Mouse (Mus musculus): ENCODE data around the gene Ankrd42. TPM values are rescaled to one million over a fixed set of nuclear protein-coding genes. Genes with fewer than 3 reads are reported as not detected.

The Ankrd42 gene
- total RNA-seq, 2 experiments from 2014 or later, result 18.6 to 19.8 TPM

DNA sequence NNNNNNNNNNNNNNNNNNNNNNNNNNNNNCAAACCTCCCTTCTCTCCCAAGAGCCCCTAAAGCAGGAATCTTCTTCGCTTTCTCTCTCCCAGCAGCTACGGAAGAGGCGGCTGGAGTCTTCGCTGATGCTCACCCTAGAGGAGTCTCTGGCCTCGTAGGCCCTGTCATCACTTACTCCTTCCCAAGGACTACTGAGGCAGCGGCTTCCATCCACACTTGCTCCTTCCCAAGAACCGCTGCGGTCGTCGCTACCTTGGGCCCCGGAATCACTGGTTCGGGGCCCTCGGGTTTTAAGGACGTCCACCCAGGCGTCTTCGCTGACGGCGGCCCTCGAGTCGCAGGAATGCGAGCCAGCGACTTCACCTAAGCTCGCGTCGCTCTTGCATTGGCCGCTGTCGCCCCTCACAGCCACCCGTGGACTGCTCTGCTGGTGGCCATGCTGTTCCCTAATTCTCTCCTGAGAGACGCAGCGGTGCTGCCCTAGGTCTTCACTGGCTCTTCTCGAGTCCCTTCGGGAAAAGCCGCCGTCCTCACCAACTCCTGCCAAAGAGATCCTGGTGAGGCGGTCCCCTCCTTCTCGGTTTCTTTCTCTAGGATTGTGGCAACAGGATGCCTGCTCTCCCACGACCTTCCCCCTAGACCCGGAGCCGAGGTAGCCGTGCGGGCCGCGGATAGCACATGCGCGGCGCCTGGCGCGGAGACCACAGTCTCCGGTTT lies 489 bp downstream of the Ankrd42 start:
- no peak for TF ChIP-seq CTCF (conservative IDR thresholded peaks at IDR 0.05)
- no peak for DNase-seq (ENCODE audit: low spot score in 2 of 2)
- H3K27ac ChIP-seq, result peak overlapping the region; percentile 98

DNA sequence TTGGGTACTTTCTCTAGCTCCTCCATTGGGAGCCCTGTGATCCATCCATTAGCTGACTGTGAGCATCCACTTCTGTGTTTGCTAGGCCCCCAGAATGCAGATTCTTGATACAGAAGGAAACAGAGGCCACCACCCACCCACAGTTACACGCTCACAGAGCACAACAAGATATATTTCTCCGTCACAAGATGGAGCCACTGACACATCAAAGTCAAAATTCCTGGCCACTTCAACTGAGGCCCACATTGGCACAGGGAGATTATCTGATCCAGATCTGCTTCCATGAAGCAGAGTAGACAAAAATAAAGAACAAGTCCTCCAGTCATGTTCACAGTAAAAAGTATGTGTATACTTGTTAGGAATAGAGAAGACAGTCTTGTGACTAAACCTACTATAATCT lies 6.8 kb downstream of the Ankrd42 start:
- Histone ChIP-seq H3K27ac (no peak overlapping the region), H3K4me3 (no peak overlapping the region)
- peak; percentile 73 for TF ChIP-seq CTCF (conservative IDR thresholded peaks at IDR 0.05)
- DNase-seq (ENCODE audit: low spot score in 2 of 2), result peak; percentile 22 to 49

More for the DNA sequence above, 489 bp downstream of the Ankrd42 start:
- peak overlapping the region; percentile 75 for H3K4me3 ChIP-seq

DNA sequence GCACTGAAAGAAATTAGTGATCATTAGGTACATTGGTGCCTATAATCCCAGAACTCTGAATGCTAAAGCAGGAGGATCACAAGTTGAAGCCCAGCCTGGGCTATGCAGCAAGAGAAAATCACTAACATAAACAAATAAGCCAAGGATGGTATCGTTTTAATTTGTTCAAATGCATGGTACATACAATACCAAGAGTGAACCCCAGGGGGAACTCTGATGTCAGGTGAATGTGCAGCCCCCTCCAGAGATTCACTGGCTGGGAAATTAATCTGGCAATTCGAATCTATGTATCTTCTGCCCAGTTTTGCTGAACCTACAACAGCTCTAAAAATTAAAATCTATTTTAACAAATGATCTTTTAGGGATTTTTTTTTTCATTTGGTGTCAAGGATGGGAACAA lies 12.5 kb downstream of the Ankrd42 start:
- no peak overlapping the region for H3K4me3 ChIP-seq
- no peak overlapping the region for H3K27ac ChIP-seq
- no peak for DNase-seq (ENCODE audit: low spot score in 2 of 2)
- peak; percentile 68 for TF ChIP-seq CTCF (conservative IDR thresholded peaks at IDR 0.05)

DNA sequence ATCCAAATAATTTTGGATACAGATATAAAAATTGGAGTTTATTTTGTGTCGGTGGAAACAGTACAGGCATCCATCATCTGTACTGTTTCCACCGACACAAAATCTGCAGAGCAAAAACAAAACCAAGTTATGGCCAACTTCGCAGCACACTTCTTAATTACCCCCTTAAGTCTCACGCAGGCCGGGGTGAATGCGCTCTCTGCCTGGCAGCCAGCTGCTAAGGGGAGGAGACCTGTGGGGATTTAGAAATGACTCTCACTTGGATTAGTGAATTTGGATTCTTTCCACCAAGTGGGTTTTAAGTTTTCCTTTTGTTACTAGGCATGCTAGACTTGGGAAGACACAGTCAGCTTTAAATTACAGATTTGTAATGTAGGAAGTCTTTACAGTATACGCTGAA lies 26.1 kb downstream of the Ankrd42 start:
- H3K4me3 ChIP-seq, result no peak overlapping the region
- no peak overlapping the region for H3K27ac ChIP-seq
- no peak for TF ChIP-seq CTCF (conservative IDR thresholded peaks at IDR 0.05)
- no peak for DNase-seq (ENCODE audit: low spot score in 2 of 2)

DNA sequence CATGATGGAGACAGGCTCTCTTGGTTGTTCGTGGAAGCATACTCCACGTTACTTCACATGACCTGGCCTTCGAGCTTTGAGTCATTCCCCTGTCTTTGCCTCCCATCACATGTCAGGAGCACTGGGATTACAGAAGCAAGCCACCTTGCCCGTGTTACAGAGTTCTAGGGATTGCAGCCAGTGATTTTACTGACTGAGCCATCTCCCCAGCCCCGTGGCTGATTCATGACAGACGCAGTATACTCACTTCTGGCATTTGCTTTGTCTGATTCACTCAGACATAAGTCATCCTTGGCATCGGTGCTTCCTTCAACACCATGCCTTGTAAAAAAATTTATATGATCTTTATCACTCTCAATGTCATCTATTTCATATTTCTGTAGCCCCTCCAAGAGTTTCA lies 32.0 kb downstream of the Ankrd42 start:
- TF ChIP-seq CTCF (conservative IDR thresholded peaks at IDR 0.05), result no peak
- no peak overlapping the region for H3K4me3 ChIP-seq
- H3K27ac ChIP-seq, result no peak overlapping the region
- no peak for DNase-seq (ENCODE audit: low spot score in 2 of 2)

DNA sequence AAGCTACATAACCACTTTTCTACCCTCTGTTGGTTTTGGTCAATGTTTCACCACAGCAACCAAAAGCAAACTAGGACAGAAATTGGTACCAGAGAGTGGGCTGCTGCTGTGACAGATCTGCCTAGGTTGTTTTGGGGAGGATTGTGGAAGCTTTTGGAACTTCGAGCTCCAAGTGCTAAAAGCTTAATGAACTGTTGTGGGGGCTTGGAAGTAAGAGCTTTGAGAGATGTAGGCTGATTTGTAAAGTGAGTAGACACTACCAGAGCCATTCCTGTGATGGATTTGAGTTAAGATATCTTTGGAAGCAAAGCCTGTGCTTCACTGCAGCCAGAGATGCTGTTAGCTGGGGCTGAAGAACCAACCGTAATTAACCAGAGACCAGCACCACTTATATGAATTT lies 46.1 kb downstream of the Ankrd42 start:
- no peak for DNase-seq (ENCODE audit: low spot score in 2 of 2)
- Histone ChIP-seq H3K27ac (no peak overlapping the region), H3K4me3 (no peak overlapping the region)
- TF ChIP-seq CTCF (conservative IDR thresholded peaks at IDR 0.05), result no peak

DNA sequence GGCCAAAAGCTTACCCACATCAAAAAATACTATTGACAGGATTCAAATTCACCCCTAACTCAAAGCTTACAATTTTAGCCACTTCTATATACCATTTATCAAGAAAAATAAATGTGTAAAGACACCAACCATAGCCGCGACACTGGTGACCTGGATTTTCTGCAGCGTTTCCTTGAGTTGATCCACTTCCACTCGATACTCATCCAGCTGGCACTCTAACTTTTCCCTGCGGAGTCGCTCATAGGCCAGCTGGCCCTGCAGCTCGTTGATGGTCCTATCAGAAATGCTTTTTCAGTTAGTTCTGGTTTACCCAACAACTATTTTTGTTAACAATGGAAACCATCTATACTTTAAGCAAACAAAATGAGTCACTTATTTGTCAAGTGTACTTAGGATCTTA lies 47.0 kb downstream of the Ankrd42 start:
- no peak for DNase-seq (ENCODE audit: low spot score in 2 of 2)
- no peak for TF ChIP-seq CTCF (conservative IDR thresholded peaks at IDR 0.05)
- no peak overlapping the region for H3K27ac ChIP-seq
- H3K4me3 ChIP-seq, result no peak overlapping the region

DNA sequence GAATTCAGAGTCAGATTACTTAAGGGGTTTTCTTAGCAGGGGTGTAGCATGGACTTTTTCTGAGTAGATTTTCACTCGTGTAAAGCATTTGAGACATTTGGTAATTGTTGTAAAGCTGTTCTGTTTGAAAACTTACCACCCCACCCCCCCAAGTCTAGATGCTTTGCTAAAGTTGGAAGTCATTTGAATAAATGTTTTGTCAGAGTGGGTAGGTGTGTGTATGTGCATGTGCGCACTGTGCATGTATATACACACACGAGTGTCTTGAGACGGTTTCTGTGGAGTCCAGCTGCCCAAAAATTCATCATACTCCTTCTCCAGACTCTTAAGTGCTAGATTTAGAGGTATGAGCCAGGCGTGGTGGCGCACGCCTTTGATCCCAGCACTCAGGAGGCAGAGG lies 53.4 kb downstream of the Ankrd42 start:
- Histone ChIP-seq H3K27ac (no peak overlapping the region), H3K4me3 (no peak overlapping the region)
- TF ChIP-seq CTCF (conservative IDR thresholded peaks at IDR 0.05), result no peak
- DNase-seq (ENCODE audit: low spot score in 2 of 2), result no peak

DNA sequence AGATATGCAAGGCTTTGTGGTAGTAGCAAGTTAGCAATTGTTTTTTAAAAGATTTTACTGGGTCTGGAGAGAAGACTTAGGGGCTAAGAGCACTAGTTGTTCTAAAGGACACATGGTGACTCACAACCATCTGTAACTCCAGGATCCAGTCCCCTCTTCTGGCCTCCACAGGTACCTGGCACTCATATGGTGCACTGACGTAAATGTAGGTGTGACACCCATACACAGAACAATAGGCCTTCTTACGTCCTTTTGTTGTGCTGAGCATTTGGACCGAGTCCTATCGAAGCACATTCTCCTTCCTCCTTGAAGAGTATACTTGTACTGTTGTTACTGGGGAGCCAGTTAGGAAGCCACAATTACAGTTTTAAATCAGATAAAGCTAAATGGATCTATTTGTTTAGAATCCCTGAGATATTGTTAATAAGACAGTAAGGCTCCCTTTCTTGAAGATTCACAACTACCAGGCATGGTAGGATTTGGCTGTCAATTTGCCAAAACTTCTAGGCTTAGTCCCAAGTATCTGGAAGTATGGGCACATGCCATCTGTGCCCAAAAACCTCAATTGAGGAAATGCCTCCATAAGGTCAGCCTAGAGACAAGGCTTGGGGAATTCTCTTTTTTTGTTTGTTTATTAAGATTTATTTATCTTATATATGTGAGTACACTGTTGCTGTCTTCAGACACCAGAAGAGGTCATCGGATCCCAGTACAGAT lies 56.3 kb downstream of the Ankrd42 start:
- H3K4me3 ChIP-seq, result no peak overlapping the region
- DNase-seq (ENCODE audit: low spot score in 2 of 2), result peak; percentile 23 to 48
- TF ChIP-seq CTCF (conservative IDR thresholded peaks at IDR 0.05), result no peak
- H3K27ac ChIP-seq, result peak overlapping the region; percentile 36

DNA sequence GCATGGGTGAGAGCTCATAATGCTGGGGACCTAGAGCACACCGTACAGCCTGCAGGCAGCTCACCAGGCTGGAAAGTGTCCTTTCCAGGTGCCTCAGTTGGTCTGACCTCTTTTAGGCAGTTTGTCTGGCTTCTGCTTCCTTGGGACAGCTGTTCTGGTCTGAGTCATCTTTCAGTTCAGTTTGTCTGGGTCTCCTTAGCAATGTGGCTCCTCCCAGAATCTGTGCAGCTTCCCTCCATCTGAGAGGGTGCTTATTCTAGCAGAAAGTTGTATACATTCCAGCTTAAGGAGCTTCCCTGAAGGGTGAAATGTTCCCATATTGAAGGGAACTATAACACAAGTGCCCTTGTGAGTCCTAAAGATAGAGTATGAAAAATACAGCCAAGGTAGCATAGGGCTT lies 70.2 kb downstream of the Ankrd42 start:
- no peak overlapping the region; the same call in 1 of the 2 replicates for H3K27ac ChIP-seq
- no peak overlapping the region for H3K4me3 ChIP-seq
- no peak for DNase-seq (ENCODE audit: low spot score in 2 of 2)
- TF ChIP-seq CTCF (conservative IDR thresholded peaks at IDR 0.05), result no peak

DNA sequence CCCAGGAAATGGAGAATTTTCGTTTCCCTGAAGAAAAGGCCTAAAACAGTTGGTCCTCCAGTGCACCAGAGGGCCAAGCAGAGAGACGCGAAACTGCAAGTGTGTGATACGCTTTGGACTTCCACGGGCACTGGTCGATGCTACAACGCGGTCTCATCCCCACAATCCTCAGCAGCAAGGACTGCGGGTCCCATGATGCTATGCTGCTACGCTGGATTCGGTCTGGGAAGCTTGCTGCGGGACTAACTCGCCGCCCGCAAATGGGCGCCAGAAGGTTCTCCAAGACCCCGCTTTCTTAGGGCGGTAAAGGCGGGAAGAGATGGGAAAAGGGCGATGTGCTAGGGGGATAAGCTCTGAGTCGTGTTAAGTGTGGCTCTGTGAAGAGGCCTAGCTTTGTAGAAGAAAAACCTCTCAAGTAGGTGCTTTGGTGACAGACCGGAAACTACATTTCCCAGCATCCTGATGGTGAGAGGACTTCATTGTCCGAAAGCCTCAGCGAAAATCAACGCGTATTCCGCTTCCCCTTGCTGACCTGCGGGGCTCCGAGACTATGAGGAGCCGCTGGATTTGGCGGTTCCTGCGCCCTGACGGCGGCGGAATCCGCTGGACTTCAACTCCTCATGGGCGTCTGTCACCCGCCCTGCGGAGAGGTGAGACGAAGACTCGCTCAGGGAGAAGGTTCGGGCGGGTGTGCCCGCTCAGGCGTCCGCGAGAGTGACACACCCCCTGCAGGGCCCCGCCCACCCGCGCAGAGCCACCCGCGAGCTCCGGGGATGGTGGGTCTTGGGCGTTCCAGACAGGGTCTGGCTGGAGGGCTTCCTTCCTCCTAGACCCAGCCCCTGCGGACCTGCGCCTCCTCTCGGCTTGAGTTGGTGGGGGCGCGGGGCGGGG lies 75.7 kb downstream of the Ankrd42 start, which contains the start of gene Ccdc90b:
Ccdc90b (plus strand) TSS at position 164 of the 891 bp plus-strand sequence.
- Histone ChIP-seq H3K4me3 (peak within 1 kb of the TSS; percentile 85), H3K27ac (peak within 1 kb of the TSS; percentile 99)
- peak; percentile 69 for TF ChIP-seq CTCF (conservative IDR thresholded peaks at IDR 0.05)
- peak; percentile 86 to 94 for DNase-seq (ENCODE audit: low spot score in 2 of 2)

DNA sequence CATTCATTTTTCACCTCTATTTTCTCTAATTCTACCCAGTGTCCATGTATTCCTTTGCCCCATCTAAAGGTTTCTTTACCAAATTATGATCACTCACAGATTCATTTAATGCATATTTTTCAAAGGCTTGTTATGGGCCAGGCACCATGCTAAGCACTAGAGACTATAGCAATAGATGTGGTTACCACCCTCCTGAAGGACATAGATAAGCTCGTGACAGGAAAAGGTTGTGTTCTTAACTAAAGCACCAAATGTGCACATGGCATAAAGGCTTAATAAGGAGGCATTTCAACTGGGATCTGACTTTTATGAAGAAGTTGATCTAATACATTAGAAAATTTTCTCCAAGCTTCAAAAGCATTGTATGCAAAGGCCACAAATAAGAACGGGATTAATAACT lies 78.2 kb downstream of the Ankrd42 start:
- DNase-seq (ENCODE audit: low spot score in 2 of 2), result no peak
- no peak overlapping the region for H3K4me3 ChIP-seq
- no peak overlapping the region for H3K27ac ChIP-seq
- no peak for TF ChIP-seq CTCF (conservative IDR thresholded peaks at IDR 0.05)

DNA sequence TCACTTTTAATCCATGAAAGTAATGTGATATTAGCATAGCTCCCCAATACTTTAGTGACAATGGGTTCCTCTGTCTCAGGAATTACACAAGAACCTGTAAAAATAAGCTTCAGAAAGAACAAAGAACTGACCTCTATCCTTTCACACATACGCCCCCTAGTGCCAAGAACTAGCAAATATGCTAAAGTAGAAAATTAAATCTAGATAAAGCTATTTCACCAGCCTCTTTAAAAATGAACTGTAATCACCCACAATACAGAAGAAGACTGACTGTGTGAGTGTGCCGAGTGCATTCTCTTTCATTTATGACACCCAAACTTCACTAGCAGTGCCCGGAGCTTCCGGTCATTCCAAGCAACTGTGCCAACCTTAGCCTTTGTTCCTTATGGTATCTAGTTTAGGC lies 86.0 kb downstream of the Ankrd42 start:
- H3K27ac ChIP-seq, result no peak overlapping the region
- peak; percentile 41 to 50 for DNase-seq (ENCODE audit: low spot score in 2 of 2)
- no peak overlapping the region for H3K4me3 ChIP-seq
- TF ChIP-seq CTCF (conservative IDR thresholded peaks at IDR 0.05), result peak; percentile 88
